Mouse (Mus musculus): ENCODE data around the gene Enkd1. TPM values are rescaled to one million over a fixed set of nuclear protein-coding genes. Genes with fewer than 3 reads are reported as not detected.

The Enkd1 gene
- polyA plus RNA-seq, 1 experiment, result 6.8 TPM

DNA sequence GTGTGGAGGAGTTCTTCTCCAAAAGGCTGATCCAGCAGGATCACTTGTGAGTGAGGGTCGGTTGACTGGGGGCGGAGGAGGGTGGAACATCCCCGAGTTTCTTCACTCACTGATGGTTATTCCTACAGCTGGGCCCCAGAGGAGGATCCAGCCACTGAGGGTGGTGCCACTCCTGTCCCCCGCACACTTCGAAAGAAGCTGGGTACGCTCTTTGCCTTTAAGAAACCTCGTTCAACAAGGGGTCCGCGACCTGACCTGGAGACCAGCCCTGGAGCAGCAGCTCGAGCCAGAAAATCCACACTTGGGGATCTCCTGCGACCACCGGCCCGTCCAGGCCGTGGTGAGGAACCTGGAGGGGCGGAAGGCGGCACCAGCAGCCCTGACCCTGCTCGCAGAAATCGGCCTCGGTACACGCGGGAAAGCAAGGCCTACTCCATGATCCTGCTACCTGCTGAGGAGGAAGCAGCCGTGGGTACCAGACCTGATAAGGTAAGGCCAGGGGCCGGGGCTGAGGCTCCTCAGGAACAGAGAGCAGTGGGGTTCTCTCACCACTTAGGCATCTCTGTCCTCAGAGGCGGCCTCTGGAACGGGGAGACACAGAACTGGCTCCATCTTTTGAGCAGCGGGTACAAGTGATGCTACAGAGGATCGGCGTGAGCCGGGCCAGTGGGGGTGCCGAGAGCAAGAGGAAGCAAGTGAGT is 12.8 kb downstream of the Enkd1 start:
- no peaks in the 10 kb centered on the region; the same call in 1 of the 2 replicates for H3K36me3 ChIP-seq (ENCODE audit: control insufficient read depth, insufficient read depth, low read length)
- H3K4me3 ChIP-seq (ENCODE audit: insufficient read depth, low read depth, low read length), result no peak overlapping the region
- DNase-seq, result no peak
- H3K27ac ChIP-seq (ENCODE audit: insufficient read depth, low read depth, low read length), result no peak overlapping the region
- H3K4me1 ChIP-seq (ENCODE audit: control insufficient read depth, insufficient read depth, low read length), result peaks cover 3% of the 10 kb centered on the region; the same call in 1 of the 2 replicates
- no peaks in the 10 kb centered on the region for H3K27me3 ChIP-seq (replicated peaks; ENCODE audit: control insufficient read depth, insufficient read depth, low read length)
- WGBS, result 78% methylated on average over 30 of the region's 30 CpGs
- TF ChIP-seq POLR2A (IDR thresholded peaks at IDR 0.05; ENCODE audit: low read depth, low read length) (no peak), CTCF (conservative IDR thresholded peaks at IDR 0.05; ENCODE audit: insufficient read depth, insufficient read length, low read depth, low read length) (no peak)

DNA sequence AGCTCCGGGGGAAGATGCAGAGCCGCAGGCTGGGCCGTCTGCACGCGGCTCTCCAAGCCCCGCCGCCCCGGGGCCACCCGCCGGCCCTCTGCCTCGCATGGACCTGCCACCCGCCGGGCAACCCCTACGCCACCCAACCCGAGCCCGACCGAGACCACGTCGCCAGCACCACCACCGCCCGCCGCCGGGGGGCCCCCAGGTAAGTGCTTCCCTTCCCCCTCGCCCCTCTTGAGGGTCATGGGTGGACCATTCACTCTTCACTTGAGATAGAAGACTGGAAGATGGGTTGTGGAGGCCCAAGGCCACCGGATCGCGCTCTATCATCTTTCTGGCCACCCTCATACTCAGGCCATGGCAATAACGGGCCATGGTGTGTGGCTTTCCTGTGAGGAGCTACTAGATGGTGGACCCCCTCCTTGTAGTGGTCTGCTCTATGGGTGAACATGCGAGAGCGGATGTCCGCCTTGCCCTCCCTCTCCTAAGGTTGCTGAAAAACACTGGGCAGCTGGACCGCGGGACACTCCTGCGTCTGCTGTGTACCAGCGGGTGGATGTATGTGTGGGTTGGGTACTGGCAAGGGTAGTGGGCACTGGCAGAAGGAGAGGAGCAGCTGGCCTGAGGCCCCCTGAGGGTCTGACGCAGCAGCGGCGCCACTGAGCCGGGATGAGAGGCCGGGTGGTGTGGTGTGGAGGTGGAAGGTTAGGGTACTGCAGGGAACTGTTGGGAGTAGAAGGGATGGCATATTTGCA is 13.8 kb downstream of the Enkd1 start:
- no peak for DNase-seq
- H3K4me3 ChIP-seq (ENCODE audit: insufficient read depth, low read depth, low read length), result peak overlapping the region; percentile 40; the same call in 1 of the 2 replicates
- no peaks in the 10 kb centered on the region for H3K27me3 ChIP-seq (replicated peaks; ENCODE audit: control insufficient read depth, insufficient read depth, low read length)
- no peaks in the 10 kb centered on the region; the same call in 1 of the 2 replicates for H3K36me3 ChIP-seq (ENCODE audit: control insufficient read depth, insufficient read depth, low read length)
- no peak overlapping the region for H3K27ac ChIP-seq (ENCODE audit: insufficient read depth, low read depth, low read length)
- peaks cover 3% of the 10 kb centered on the region; the same call in 1 of the 2 replicates for H3K4me1 ChIP-seq (ENCODE audit: control insufficient read depth, insufficient read depth, low read length)
- TF ChIP-seq CTCF (conservative IDR thresholded peaks at IDR 0.05; ENCODE audit: insufficient read depth, insufficient read length, low read depth, low read length) (no peak), POLR2A (IDR thresholded peaks at IDR 0.05; ENCODE audit: low read depth, low read length) (no peak)
- WGBS, result 9% methylated on average over 38 of the region's 40 CpGs

DNA sequence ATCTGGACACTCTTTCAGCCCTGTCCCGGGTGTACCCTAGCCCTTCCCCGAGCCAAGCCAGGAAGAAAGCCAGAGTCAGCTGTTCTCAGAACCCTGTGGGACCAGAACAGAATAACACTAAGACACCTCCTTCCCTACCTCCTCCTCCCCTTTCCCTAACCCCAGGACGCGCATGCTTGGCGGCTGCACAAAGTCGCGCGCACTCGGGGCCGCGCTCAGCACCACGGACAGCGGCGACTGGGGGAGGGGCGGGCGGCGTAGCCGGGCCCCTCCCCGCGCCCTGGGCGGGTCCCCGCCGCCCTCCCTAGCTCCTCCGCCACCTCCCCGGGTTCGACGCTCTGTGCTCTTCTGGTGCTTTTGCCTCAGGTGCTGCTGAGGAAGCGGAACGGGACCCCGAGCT is 14.4 kb downstream of the Enkd1 start:
- DNase-seq, result peak; percentile 72
- peak overlapping the region; percentile 40; the same call in 1 of the 2 replicates for H3K4me3 ChIP-seq (ENCODE audit: insufficient read depth, low read depth, low read length)
- 8% methylated on average over 30 of the region's 30 CpGs for WGBS
- H3K27me3 ChIP-seq (replicated peaks; ENCODE audit: control insufficient read depth, insufficient read depth, low read length), result no peaks in the 10 kb centered on the region
- H3K27ac ChIP-seq (ENCODE audit: insufficient read depth, low read depth, low read length), result no peak overlapping the region
- TF ChIP-seq POLR2A (IDR thresholded peaks at IDR 0.05; ENCODE audit: low read depth, low read length) (no peak), CTCF (conservative IDR thresholded peaks at IDR 0.05; ENCODE audit: insufficient read depth, insufficient read length, low read depth, low read length) (no peak)
- H3K36me3 ChIP-seq (ENCODE audit: control insufficient read depth, insufficient read depth, low read length), result no peaks in the 10 kb centered on the region; the same call in 1 of the 2 replicates
- H3K4me1 ChIP-seq (ENCODE audit: control insufficient read depth, insufficient read depth, low read length), result peaks cover 3% of the 10 kb centered on the region; the same call in 1 of the 2 replicates

DNA sequence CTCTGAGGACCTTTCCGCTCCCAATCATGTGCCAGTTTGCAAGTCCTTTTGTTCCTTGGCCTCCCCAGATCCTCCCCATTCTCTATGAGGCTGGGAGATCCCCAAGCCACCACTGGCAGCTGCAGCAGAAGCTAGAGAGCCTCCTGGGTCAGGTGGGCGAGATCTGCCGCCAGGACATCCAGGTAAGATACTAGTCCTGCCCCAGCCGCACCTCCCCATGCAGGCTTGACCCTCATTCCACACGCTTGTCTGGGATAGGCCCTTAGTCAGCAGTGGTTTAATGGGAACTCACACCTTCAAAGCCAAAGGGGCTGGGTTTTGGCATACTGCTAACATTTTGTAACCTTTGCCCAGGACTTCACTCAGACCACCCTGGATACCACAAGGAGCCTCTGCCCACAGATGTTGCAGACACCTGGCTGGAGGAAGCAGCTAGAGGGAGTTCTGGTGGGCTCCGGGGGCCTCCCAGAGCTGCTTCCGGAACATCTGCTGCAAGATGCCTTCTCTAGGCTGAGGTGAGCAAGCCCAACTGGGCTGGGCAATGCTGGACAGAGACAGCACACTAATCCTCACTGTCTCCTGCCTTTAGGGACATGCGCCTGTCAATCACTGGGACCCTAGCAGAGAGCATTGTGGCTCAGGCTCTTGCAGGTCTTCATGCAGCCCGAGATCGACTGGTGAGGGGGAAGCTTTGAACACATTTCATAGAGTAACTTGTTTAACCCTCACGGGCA is 15.4 kb downstream of the Enkd1 start:
- peaks cover 3% of the 10 kb centered on the region; the same call in 1 of the 2 replicates for H3K4me1 ChIP-seq (ENCODE audit: control insufficient read depth, insufficient read depth, low read length)
- TF ChIP-seq CTCF (conservative IDR thresholded peaks at IDR 0.05; ENCODE audit: insufficient read depth, insufficient read length, low read depth, low read length) (no peak), POLR2A (IDR thresholded peaks at IDR 0.05; ENCODE audit: low read depth, low read length) (no peak)
- no peak overlapping the region for H3K27ac ChIP-seq (ENCODE audit: insufficient read depth, low read depth, low read length)
- H3K4me3 ChIP-seq (ENCODE audit: insufficient read depth, low read depth, low read length), result no peak overlapping the region
- no peaks in the 10 kb centered on the region; the same call in 1 of the 2 replicates for H3K36me3 ChIP-seq (ENCODE audit: control insufficient read depth, insufficient read depth, low read length)
- peak; percentile 32 for DNase-seq
- H3K27me3 ChIP-seq (replicated peaks; ENCODE audit: control insufficient read depth, insufficient read depth, low read length), result no peaks in the 10 kb centered on the region
- WGBS, result 86% methylated on average over 11 of the region's 11 CpGs

DNA sequence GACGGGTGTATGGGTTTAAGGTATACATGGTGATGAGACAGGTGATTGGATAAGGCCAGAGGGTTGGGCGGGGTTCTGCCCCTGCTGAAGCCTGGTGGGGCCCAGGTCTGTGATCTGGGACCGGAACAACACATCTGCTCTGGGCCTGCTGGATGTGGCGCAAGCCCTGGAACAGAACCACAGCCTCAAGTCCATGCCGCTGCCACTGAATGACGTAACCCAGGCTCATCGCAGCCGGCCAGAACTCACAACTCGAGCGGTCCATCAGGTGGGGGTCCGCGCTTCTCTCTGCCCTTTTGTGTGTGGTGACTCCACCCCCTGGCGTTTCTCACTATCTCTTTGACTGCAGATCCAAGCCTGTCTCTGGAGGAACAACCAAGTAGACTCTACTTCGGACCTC is 17.0 kb downstream of the Enkd1 start:
- WGBS, result 86% methylated on average over 14 of the region's 14 CpGs
- Histone ChIP-seq H3K27ac (ENCODE audit: insufficient read depth, low read depth, low read length) (no peak overlapping the region), H3K36me3 (ENCODE audit: control insufficient read depth, insufficient read depth, low read length) (no peaks in the 10 kb centered on the region), H3K4me3 (ENCODE audit: insufficient read depth, low read depth, low read length) (no peak overlapping the region), H3K27me3 (replicated peaks; ENCODE audit: control insufficient read depth, insufficient read depth, low read length) (no peaks in the 10 kb centered on the region), H3K4me1 (ENCODE audit: control insufficient read depth, insufficient read depth, low read length) (peaks cover 3% of the 10 kb centered on the region; the same call in 1 of the 2 replicates)
- TF ChIP-seq CTCF (conservative IDR thresholded peaks at IDR 0.05; ENCODE audit: insufficient read depth, insufficient read length, low read depth, low read length) (no peak), POLR2A (IDR thresholded peaks at IDR 0.05; ENCODE audit: low read depth, low read length) (no peak)
- DNase-seq, result no peak

DNA sequence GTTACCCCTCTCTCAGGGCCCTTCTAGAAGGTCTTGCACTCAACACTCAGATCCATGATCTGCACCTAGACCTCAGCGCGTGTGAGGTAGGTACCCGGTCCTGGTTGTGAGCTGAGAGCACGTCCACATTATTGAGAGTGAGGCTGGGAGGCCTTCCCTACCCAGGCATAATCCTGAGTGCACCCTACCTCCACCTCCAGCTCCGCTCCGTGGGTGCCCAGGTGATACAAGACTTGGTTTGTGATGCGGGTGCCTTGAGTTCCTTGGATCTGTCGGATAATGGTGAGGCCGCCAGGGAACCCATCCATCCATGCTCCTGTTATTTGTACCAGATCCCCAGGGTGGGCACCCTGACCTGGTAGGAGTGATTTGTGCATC is 18.0 kb downstream of the Enkd1 start:
- no peaks in the 10 kb centered on the region for H3K27me3 ChIP-seq (replicated peaks; ENCODE audit: control insufficient read depth, insufficient read depth, low read length)
- no peak overlapping the region for H3K27ac ChIP-seq (ENCODE audit: insufficient read depth, low read depth, low read length)
- H3K4me3 ChIP-seq (ENCODE audit: insufficient read depth, low read depth, low read length), result no peak overlapping the region
- TF ChIP-seq POLR2A (IDR thresholded peaks at IDR 0.05; ENCODE audit: low read depth, low read length), result no peak
- peaks cover 3% of the 10 kb centered on the region; the same call in 1 of the 2 replicates for H3K4me1 ChIP-seq (ENCODE audit: control insufficient read depth, insufficient read depth, low read length)
- WGBS, result 92% methylated on average over 9 of the region's 9 CpGs
- no peak for DNase-seq
- H3K36me3 ChIP-seq (ENCODE audit: control insufficient read depth, insufficient read depth, low read length), result no peaks in the 10 kb centered on the region

Measured in kidney, adult 2 months (tissue).